Mouse (Mus musculus) left cerebral cortex, adult 9 months (tissue): ENCODE results near the gene Asb15.

ENCODE experiments used
- DNase-seq, 2 experiments: peaks; one replicate each; pipeline ENCODE4 v3.0.0; 2022; ENCODE audit warnings: low spot score in 2 of 2

Gene Asb15

GRCm38 (mm10) chr6:24607531-24607930, 79.6 kb downstream of the Asb15 start:
- DNase-seq = no peak

GRCm38 (mm10) chr6:24608129-24608528, 80.2 kb downstream of the Asb15 start:
- no peak for DNase-seq

GRCm38 (mm10) chr6:24608682-24609081, 80.7 kb downstream of the Asb15 start:
- DNase-seq = no peak

- DNase-seq = no peak
Observed at GRCm38 (mm10) chr6:24609531-24609930, 81.6 kb downstream of the Asb15 start.

GRCm38 (mm10) chr6:24610358-24610757, 82.4 kb downstream of the Asb15 start:
- no peak for DNase-seq

GRCm38 (mm10) chr6:24612074-24612755, 84.3 kb downstream of the Asb15 start:
- DNase-seq = no peak

- no peak for DNase-seq
Observed at GRCm38 (mm10) chr6:24613346-24613745, 85.4 kb downstream of the Asb15 start.

GRCm38 (mm10) chr6:24613918-24614317, 86.0 kb downstream of the Asb15 start:
- DNase-seq = peak in 1 of 2 experiments; percentile 33

GRCm38 (mm10) chr6:24616746-24617145, 88.8 kb downstream of the Asb15 start:
- DNase-seq = no peak

GRCm38 (mm10) chr6:24619285-24620045, 91.5 kb downstream of the Asb15 start:
- no peak for DNase-seq

GRCm38 (mm10) chr6:24620936-24621335, 93.0 kb downstream of the Asb15 start:
- DNase-seq = no peak

- DNase-seq = no peak
Observed at GRCm38 (mm10) chr6:24622098-24622497, 94.2 kb downstream of the Asb15 start.
